Mouse (Mus musculus) cerebellum, adult 2 months (tissue): Measurements from ENCODE around the gene Hao2.

ENCODE experiments used
- CTCF ChIP-seq: fragments of 200-500 bp; IDR thresholded peaks from 2 replicates; pipeline ENCODE4 v1.5.1; 2011; ENCODE audit warnings: low read depth, mild to moderate bottlenecking, control low read depth, low read length, moderate library complexity, borderline replicate concordance; ENCODE audit not compliant: insufficient read depth
- POLR2A ChIP-seq: fragments of 200-500 bp; IDR thresholded peaks from 2 replicates; pipeline ENCODE4 v1.6.1; 2011; ENCODE audit warnings: low read length, control low read depth, borderline replicate concordance; ENCODE audit not compliant: insufficient read depth

DNA sequence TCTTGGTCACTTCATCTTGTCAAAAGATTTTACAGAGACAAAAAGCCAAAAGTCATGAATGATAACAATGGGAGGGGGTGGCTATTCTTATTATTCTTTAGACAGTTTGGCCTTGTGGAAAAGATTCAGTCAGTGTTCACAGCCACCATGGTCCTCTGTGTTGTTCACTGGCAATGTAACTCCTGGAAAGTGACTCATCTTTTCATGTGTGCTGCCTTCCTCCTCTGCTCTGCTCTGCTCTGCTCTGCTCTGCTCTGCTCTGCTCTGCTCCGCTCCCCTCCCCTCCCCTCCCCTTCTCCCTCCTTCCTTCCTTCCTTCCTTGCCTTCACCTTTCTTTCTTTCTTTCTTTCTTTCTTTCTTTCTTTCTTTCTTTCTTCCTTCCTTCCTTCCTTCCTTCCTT, 24.2 kb upstream of the Hao2 start:
- TF ChIP-seq CTCF (no peak), POLR2A (no peak)
